Mouse (Mus musculus) gonadal fat pad, adult 2 months (tissue): ENCODE data around the gene Fbxw7. TPM values are rescaled to one million over a fixed set of nuclear protein-coding genes. Genes with fewer than 3 reads are reported as not detected.

Experiments
- polyA plus RNA-seq: library from polyadenylated mRNA; depleted of rRNA; stranded (reverse); fragments of >200 nt; gene quantifications from 2 replicates; pipeline ENCODE4 v1.2.3, GENCODE M21; 2012; rRNA removed

Fbxw7 gene
- polyA plus RNA-seq, 1 experiment = 4.9 TPM

Other genes with a start within 250 kb of the Fbxw7 start
- gene Arfip1, start 232.6 kb upstream of the Fbxw7 start, polyA plus RNA-seq = 14.6 and 16.1 TPM in 2 replicates
- gene Tigd4, start 221.7 kb upstream of the Fbxw7 start, polyA plus RNA-seq = not detected in 2 replicates
- 9.6 and 10.0 TPM in 2 replicates for gene Tmem154, start 149.1 kb upstream of the Fbxw7 start, polyA plus RNA-seq